Mouse (Mus musculus): ENCODE measurements at regions not wholly inside any gene's neighbourhood (a gene's known extent, or its start where the extent isn't known, plus 50 kb on each side); places are given as distances from the start of the nearest gene placed in this dataset.

DNA sequence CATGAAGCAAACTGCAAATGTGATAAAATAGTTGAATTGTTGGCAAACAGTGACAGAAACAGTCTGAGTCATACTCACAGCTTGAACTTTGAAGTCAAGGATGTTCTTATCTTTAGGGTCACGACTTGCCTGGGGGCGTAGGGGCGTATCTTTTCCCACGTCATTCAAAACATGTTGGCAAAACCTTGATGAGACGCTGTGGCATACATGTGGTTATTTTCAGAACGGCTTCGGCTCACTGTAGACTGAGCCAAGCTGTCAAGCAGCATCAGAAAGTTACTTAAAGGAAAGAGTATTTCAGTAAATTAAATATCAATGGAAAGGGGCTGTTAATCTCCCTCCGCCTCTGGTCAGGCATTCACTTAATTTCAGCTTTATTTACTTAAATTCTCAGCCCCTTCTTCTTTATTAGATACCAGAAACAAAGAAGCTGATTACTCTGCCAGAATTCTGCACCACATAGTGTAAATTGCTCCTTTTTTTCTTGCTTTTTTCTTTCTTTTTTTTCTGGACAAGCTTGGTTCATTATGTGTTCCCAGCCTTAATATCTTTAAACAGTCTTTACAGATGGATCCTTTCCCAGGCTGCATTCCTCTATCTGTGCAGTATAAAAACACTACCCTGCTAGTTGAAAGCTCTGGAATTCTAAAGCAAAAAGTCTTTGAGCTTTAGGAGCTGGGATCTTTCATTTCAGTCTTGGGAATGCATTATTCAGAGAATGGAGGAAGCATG lies 302.9 kb upstream of the Epha3 start:
- TF ChIP-seq CTCF (IDR thresholded peaks at IDR 0.05): no peak
- TF ChIP-seq EP300 (IDR thresholded peaks at IDR 0.05): no peak
